Comparison of ENCODE assay signal across 8 mouse cellular contexts in the genomic region with DNA sequence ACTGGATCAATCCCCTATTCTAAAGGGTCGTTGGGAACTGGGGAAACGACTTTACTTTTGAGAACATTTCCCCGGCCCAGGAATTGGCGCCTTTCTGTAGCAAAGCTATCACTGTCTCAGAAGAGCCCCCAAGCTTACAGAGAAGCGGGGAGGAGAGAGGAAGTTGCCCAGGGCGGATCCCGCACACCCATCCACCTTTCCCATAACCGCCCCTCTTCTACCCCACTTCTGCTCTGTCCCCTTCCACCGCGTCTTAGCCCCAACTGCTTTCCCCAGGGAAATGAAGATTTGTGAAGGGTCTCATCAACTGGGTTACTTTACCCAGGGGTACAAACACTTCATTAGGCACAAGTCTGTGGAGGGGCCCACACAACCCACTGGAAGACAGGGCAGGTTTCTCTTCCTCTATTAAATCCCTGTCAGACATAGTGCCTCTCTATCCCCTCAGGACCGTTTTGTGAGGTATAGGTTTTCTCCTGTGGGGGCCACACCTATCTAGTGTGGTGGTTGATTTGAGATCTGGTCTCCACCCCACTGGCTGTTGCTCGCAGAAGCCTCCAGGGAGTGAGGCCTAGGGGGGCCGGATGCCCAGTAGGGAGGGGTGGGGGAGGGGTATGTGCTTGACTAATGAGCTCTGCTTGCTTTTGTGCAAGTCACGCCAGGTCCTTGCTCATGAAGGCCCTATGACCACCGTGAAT. TPM values are rescaled to one million over a fixed set of nuclear protein-coding genes. Genes with fewer than 3 reads are reported as not detected.
A peak's percentile ranks its signal among the peaks of the same experiment; 100 is the strongest.
DNase-seq lines count a peak whose midpoint lies in the region; ATAC-seq and TF ChIP-seq lines count a peak whose summit lies in the region.

No protein-coding gene starts in this region.

- TF ChIP-seq POLR2A in liver, adult 2 months (IDR thresholded peaks at IDR 0.05; ENCODE audit: extremely low read depth, insufficient read depth, low read length) = no peak
- TF ChIP-seq POLR2A in thymus, adult 2 months (IDR thresholded peaks at IDR 0.05; ENCODE audit: control insufficient read depth, extremely low read depth, insufficient read depth, low read length, poor library complexity) = no peak

- peak; percentile 79 for DNase-seq in CD4-positive, CD25-positive, alpha-beta regulatory T cell, adult 2 months (ENCODE audit: low read depth, low spot score)
- peak; percentile 36 to 74 for DNase-seq in adrenal gland, adult (ENCODE audit: inconsistent age in 2 of 2, low spot score in 1 of 2)
- peak; percentile 47 for DNase-seq in forebrain, embryonic 10.5 days (ENCODE audit: extremely low spot score, low spot score)
- no peak for DNase-seq in liver, adult 2 months (ENCODE audit: extremely low read depth, low read depth, low spot score)
- DNase-seq in midbrain, postnatal 0 days (ENCODE audit: low spot score) = no peak
- DNase-seq in thymus, adult 2 months = peak; percentile 26
- DNase-seq in layer of hippocampus, postnatal 36 days = no peak

- H3K36me3 ChIP-seq in forebrain, embryonic 10.5 days (replicated peaks) = no peaks in the 10 kb centered on the region
- H3K36me3 ChIP-seq in hindbrain, embryonic 12.5 days = no peaks in the 10 kb centered on the region
- H3K36me3 ChIP-seq in liver, adult 2 months (ENCODE audit: control insufficient read depth, insufficient read depth, low read length) = no peaks in the 10 kb centered on the region
- no peaks in the 10 kb centered on the region for H3K36me3 ChIP-seq in midbrain, postnatal 0 days (ENCODE audit: insufficient read depth, low read length)
- H3K36me3 ChIP-seq in thymus, adult 2 months (ENCODE audit: control insufficient read depth, insufficient read depth, low read length) = no peaks in the 10 kb centered on the region

- no peak for TF ChIP-seq CTCF in liver, adult 2 months (IDR thresholded peaks at IDR 0.05; ENCODE audit: low read depth, low read length)
- no peak for TF ChIP-seq CTCF in midbrain, postnatal 0 days (IDR thresholded peaks at IDR 0.05)
- no peak for TF ChIP-seq CTCF in thymus, adult 2 months (IDR thresholded peaks at IDR 0.05; ENCODE audit: borderline replicate concordance, control insufficient read depth, extremely low read depth, insufficient read depth, low read length, poor library complexity)

- peak; percentile 49 for ATAC-seq in hindbrain, embryonic 12.5 days (ENCODE audit: low FRiP score)
- ATAC-seq in midbrain, postnatal 0 days (ENCODE audit: low FRiP score) = no peak; the same call in 1 of the 2 replicates

- H3K9me3 ChIP-seq in forebrain, embryonic 10.5 days = no peaks in the 10 kb centered on the region
- H3K9me3 ChIP-seq in hindbrain, embryonic 12.5 days (replicated peaks) = no peaks in the 10 kb centered on the region
- H3K9me3 ChIP-seq in midbrain, postnatal 0 days (ENCODE audit: low read length) = no peaks in the 10 kb centered on the region

- 13% methylated on average over 15 of the region's 15 CpGs for WGBS in forebrain, embryonic 10.5 days
- 20% methylated on average over 15 of the region's 15 CpGs for WGBS in hindbrain, embryonic 12.5 days
- 14% methylated on average over 15 of the region's 15 CpGs for WGBS in liver, adult 2 months
- 23% methylated on average over 15 of the region's 15 CpGs for WGBS in midbrain, postnatal 0 days
- under 1% methylated on average over 15 of the region's 15 CpGs for WGBS in thymus, adult 2 months

- H3K27ac ChIP-seq in forebrain, embryonic 10.5 days = peak overlapping the region; percentile 88
- H3K27ac ChIP-seq in hindbrain, embryonic 12.5 days = peak overlapping the region; percentile 7; the same call in 1 of the 2 replicates
- H3K27ac ChIP-seq in liver, adult 2 months (replicated peaks; ENCODE audit: insufficient read depth, low read depth, low read length) = peak overlapping the region; percentile 54
- H3K27ac ChIP-seq in midbrain, postnatal 0 days (ENCODE audit: low read depth, low read length) = no peak overlapping the region
- H3K27ac ChIP-seq in thymus, adult 2 months (ENCODE audit: control insufficient read depth, insufficient read depth, low read length) = peak overlapping the region; percentile 94

- H3K79me2 ChIP-seq in liver, adult 2 months (ENCODE audit: control insufficient read depth, insufficient read depth, low read length) = no peaks in the 10 kb centered on the region

- peak overlapping the region; percentile 56; the same call in 1 of the 2 replicates for H3K9ac ChIP-seq in hindbrain, embryonic 12.5 days
- H3K9ac ChIP-seq in liver, adult 2 months (ENCODE audit: low read depth, low read length) = peak overlapping the region; percentile 83
- no peak overlapping the region for H3K9ac ChIP-seq in midbrain, postnatal 0 days (replicated peaks; ENCODE audit: low read length, poor library complexity, severe bottlenecking)

- H3K4me3 ChIP-seq in forebrain, embryonic 10.5 days = peak overlapping the region; percentile 60
- H3K4me3 ChIP-seq in hindbrain, embryonic 12.5 days = peak overlapping the region; percentile 46
- peak overlapping the region; percentile 96 for H3K4me3 ChIP-seq in liver, adult 2 months (ENCODE audit: insufficient read depth, low read depth, low read length)
- H3K4me3 ChIP-seq in midbrain, postnatal 0 days (ENCODE audit: low read depth, low read length) = peak overlapping the region; percentile 38
- H3K4me3 ChIP-seq in thymus, adult 2 months (ENCODE audit: control insufficient read depth, insufficient read depth, low read length) = peak overlapping the region; percentile 100

- H3K4me1 ChIP-seq in forebrain, embryonic 10.5 days = peaks cover 6% of the 10 kb centered on the region; the same call in 1 of the 2 replicates
- H3K4me1 ChIP-seq in hindbrain, embryonic 12.5 days = no peaks in the 10 kb centered on the region
- no peaks in the 10 kb centered on the region for H3K4me1 ChIP-seq in liver, adult 2 months (ENCODE audit: control insufficient read depth, insufficient read depth, low read length)
- H3K4me1 ChIP-seq in midbrain, postnatal 0 days (ENCODE audit: insufficient read depth, low read length) = no peaks in the 10 kb centered on the region
- H3K4me1 ChIP-seq in thymus, adult 2 months (replicated peaks; ENCODE audit: control insufficient read depth, insufficient read depth, low read length) = peaks cover 5% of the 10 kb centered on the region

- peak overlapping the region; percentile 58 for H3K4me2 ChIP-seq in hindbrain, embryonic 12.5 days (replicated peaks)
- peak overlapping the region; percentile 69 for H3K4me2 ChIP-seq in midbrain, postnatal 0 days (ENCODE audit: low read depth, low read length, poor library complexity, severe bottlenecking)

- peaks cover 27% of the 10 kb centered on the region for H3K27me3 ChIP-seq in forebrain, embryonic 10.5 days (ENCODE audit: poor library complexity, severe bottlenecking)
- H3K27me3 ChIP-seq in hindbrain, embryonic 12.5 days = no peaks in the 10 kb centered on the region
- H3K27me3 ChIP-seq in liver, adult 2 months (ENCODE audit: control insufficient read depth, insufficient read depth, low read length) = no peaks in the 10 kb centered on the region
- H3K27me3 ChIP-seq in midbrain, postnatal 0 days (ENCODE audit: insufficient read depth, low read length) = no peaks in the 10 kb centered on the region; the same call in 1 of the 2 replicates
- no peaks in the 10 kb centered on the region for H3K27me3 ChIP-seq in thymus, adult 2 months (ENCODE audit: control insufficient read depth, insufficient read depth, low read length)

RNA-seq across cellular contexts. Expression of gene Msn, which starts 0.8 kb away (rescaled TPM):
- polyA plus RNA-seq in forebrain, embryonic 10.5 days (2016; fragmentation: Nextera tagmentation; extraction: Ambion mirVana) = 109 and 116 TPM in 2 replicates
- polyA plus RNA-seq in hindbrain, embryonic 12.5 days (2016; fragmentation: Nextera tagmentation; extraction: Ambion mirVana) = 81.5 and 88.4 TPM in 2 replicates
- 8.3 and 10.8 TPM in 2 replicates for total RNA-seq in liver, adult 2 months (2014; rRNA removed)
- 6.7 and 10.8 TPM in 2 replicates for polyA plus RNA-seq in liver, adult 2 months (2012; rRNA removed)
- 17.8 and 18.1 TPM in 2 replicates for total RNA-seq in midbrain, postnatal 0 days (2014; rRNA removed)
- 20.6 and 22.8 TPM in 2 replicates for polyA plus RNA-seq in midbrain, postnatal 0 days (2015; fragmentation: Nextera tagmentation; extraction: Ambion mirVana)
- polyA plus RNA-seq in thymus, adult 2 months (2012; rRNA removed) = 205 and 237 TPM in 2 replicates
- total RNA-seq in layer of hippocampus, postnatal 36 days (2021) = 10 to 100 TPM; 15.4 to 19.1 TPM

Comparison
In these comparisons a context has a peak if more than half of its experiments do, and no peak if none do; other contexts are left out.
1. DNase-seq: peak in CD4-positive, CD25-positive, alpha-beta regulatory T cell, adult 2 months (single experiment), adrenal gland, adult (2 of 2), forebrain, embryonic 10.5 days (single experiment) and thymus, adult 2 months (single experiment); none in liver, adult 2 months (single experiment), midbrain, postnatal 0 days (single experiment) and layer of hippocampus, postnatal 36 days (0 of 2).
2. H3K4me3 ChIP-seq: peak in every context shown above with its lines; median percentile 100 in thymus, adult 2 months; 96 in liver, adult 2 months; 60 in forebrain, embryonic 10.5 days; 46 in hindbrain, embryonic 12.5 days; 38 in midbrain, postnatal 0 days.